Mouse (Mus musculus) limb, embryonic 10.5 days (tissue): ENCODE measurements around the gene Asic2. TPM values are rescaled to one million over a fixed set of nuclear protein-coding genes. Genes with fewer than 3 reads are reported as not detected.

Experiments
- DNase-seq: peaks from one replicate; pipeline ENCODE4 v3.0.0-alpha.2; 2017; ENCODE audit warnings: low spot score
- H3K27ac ChIP-seq: fragments of 300-500 bp; sonication (generic); 2 replicates; pipeline ENCODE4 v1.5.1; 2016; ENCODE audit warnings: mild to moderate bottlenecking
- H3K27me3 ChIP-seq: fragments of 300-500 bp; sonication (generic); 2 replicates; pipeline ENCODE4 v1.6.1; 2016; ENCODE audit warnings: low read depth, mild to moderate bottlenecking; ENCODE audit not compliant: poor library complexity, severe bottlenecking
- H3K36me3 ChIP-seq: fragments of 300-500 bp; sonication (generic); 2 replicates; pipeline ENCODE4 v1.6.1; 2016; ENCODE audit warnings: mild to moderate bottlenecking, moderate library complexity
- H3K4me1 ChIP-seq: fragments of 300-500 bp; sonication (generic); 2 replicates; pipeline ENCODE4 v1.6.1; 2016
- H3K4me3 ChIP-seq: fragments of 300-500 bp; sonication (generic); 2 replicates; pipeline ENCODE4 v1.5.1; 2016; ENCODE audit warnings: mild to moderate bottlenecking, moderate library complexity
- H3K9me3 ChIP-seq: fragments of 300-500 bp; sonication (generic); replicated peaks from 2 replicates; pipeline ENCODE4 v1.6.1; 2016; ENCODE audit warnings: mild to moderate bottlenecking
- WGBS: fragments of 180-500 bp; shearing (Covaris S2); methylation state at CpG from one replicate; pipeline ENCODE4 v1.1.7; 2016; 5-methylcytosine and 5-hydroxymethylcytosine counted together
- polyA plus RNA-seq: library from polyadenylated mRNA; unstranded; fragments of >200 nt; fragmentation: Nextera tagmentation; extraction: Ambion mirVana; gene quantifications from 2 replicates; pipeline ENCODE4 v1.2.1, GENCODE M21; 2016

Asic2 gene
- polyA plus RNA-seq, 1 experiment from 2014 or later = 1.1 TPM

DNA sequence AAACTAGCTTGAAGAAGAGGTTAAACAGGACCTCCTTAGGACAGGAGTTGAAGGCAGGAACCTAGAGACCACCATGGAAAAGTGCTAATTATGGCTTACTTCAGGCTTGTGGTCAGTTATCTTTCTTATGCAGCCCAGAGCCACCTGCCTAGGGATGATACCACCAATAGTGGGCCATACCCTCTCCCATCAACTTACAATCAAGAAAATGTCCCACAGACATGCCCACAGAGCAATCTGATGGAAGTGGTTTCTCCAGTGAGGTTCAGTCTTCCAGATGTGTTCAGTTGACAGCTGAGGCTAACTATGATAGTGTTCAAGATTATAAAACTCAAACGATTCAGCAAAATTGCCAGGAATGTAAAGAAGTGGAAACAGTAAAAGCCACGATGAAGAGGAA is 1124.8 kb downstream of the Asic2 start:
- H3K36me3 ChIP-seq = no peaks in the 10 kb centered on the region
- DNase-seq = no peak
- no peak overlapping the region for H3K4me3 ChIP-seq
- no peaks in the 10 kb centered on the region for H3K9me3 ChIP-seq
- 90% methylated on average over 2 of the region's 2 CpGs for WGBS
- no peak overlapping the region for H3K27ac ChIP-seq
- H3K4me1 ChIP-seq = peaks cover 14% of the 10 kb centered on the region
- no peaks in the 10 kb centered on the region for H3K27me3 ChIP-seq

- no peak overlapping the region for H3K27ac ChIP-seq
- WGBS = 83% methylated on average over 1 of the region's 1 CpGs
These were observed 1129.5 kb downstream of the Asic2 start for GRCm38 (mm10) chr11:80838724-80839123.

GRCm38 (mm10) chr11:80835841-80836240 is 1132.4 kb downstream of the Asic2 start:
- Histone ChIP-seq H3K27me3 (no peaks in the 10 kb centered on the region), H3K4me3 (no peak overlapping the region), H3K27ac (no peak overlapping the region), H3K36me3 (no peaks in the 10 kb centered on the region), H3K9me3 (no peaks in the 10 kb centered on the region), H3K4me1 (no peaks in the 10 kb centered on the region)
- 82% methylated on average over 4 of the region's 4 CpGs for WGBS
- DNase-seq = no peak

More at GRCm38 (mm10) chr11:80838724-80839123, 1129.5 kb downstream of the Asic2 start:
- Histone ChIP-seq H3K27me3 (no peaks in the 10 kb centered on the region), H3K4me1 (no peaks in the 10 kb centered on the region), H3K36me3 (no peaks in the 10 kb centered on the region), H3K9me3 (no peaks in the 10 kb centered on the region), H3K4me3 (no peak overlapping the region)
- no peak for DNase-seq

- no peak overlapping the region for H3K27ac ChIP-seq
- no peaks in the 10 kb centered on the region for H3K27me3 ChIP-seq
- 87% methylated on average over 2 of the region's 2 CpGs for whole genome bisulfite sequencing
- DNase-seq = no peak
- no peaks in the 10 kb centered on the region for H3K4me1 ChIP-seq
- no peak overlapping the region for H3K4me3 ChIP-seq
- no peaks in the 10 kb centered on the region for H3K36me3 ChIP-seq
- H3K9me3 ChIP-seq = no peaks in the 10 kb centered on the region
These were observed 1132.9 kb downstream of the Asic2 start for GRCm38 (mm10) chr11:80835395-80835794.

Other genes starting within 250 kb of the Asic2 start
- not detected in 2 replicates for gene 5530401A14Rik, start 107.8 kb downstream of the Asic2 start, polyA plus RNA-seq
- 0.19 TPM in 1 of 2 replicates, not detected in the other for gene Ccl2, start 67.1 kb upstream of the Asic2 start, polyA plus RNA-seq
- gene Gm17268, start 70.1 kb upstream of the Asic2 start, polyA plus RNA-seq = not detected in 2 replicates
- gene Ccl7, start 77.3 kb upstream of the Asic2 start, polyA plus RNA-seq = not detected in 2 replicates
- gene Ccl11, start 89.4 kb upstream of the Asic2 start, polyA plus RNA-seq = not detected in 2 replicates
- gene Ccl12, start 133.4 kb upstream of the Asic2 start, polyA plus RNA-seq = not detected in 2 replicates
- not detected in 2 replicates for gene Ccl8, start 146.7 kb upstream of the Asic2 start, polyA plus RNA-seq